Mouse (Mus musculus): ENCODE data around the gene Upp1. TPM values are rescaled to one million over a fixed set of nuclear protein-coding genes. Genes with fewer than 3 reads are reported as not detected.
"Not testable (repeated sequence)": the region's sequence is repeated elsewhere in the genome, so short reads cannot be mapped to it uniquely, and the experiment has no call there.

Gene Upp1
- polyA plus RNA-seq, 1 experiment, result 2.6 TPM

DNA sequence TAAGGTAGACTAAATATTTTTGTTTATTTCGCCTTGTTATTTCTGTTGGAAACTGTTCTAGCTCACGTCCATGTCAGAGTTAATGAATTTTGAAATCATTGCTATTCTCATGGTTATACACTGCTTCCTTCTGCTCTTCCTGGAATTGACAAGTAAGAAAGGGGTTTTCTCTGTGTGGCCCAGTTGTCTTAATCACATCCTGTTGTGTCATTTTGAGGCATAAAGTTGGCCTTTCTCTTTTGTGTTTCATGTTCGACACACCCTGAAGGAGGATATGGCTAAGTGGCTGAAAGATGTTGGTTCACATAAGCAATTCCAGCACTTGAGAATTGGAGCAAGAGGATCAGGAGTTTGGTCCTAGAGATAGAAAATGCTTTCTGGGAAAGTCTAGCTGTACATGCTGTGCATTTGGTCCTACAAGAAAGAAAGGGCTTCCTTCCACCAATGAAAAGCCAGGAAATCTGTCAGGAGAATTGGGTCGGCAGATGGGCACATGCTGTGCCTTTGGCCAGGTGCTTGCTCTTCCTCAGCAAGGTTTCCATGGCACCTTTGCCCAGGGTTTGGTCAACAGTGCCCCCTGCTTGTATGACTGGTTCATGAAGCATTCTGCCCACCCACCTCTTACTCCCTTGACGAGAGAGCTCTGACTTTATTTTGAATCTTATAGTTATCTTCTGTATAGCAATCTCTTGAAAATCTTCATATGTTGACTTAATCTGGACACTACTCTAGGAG, 8.6 kb downstream of the Upp1 start:
- DNase-seq (ENCODE audit: low read depth), result no peak

DNA sequence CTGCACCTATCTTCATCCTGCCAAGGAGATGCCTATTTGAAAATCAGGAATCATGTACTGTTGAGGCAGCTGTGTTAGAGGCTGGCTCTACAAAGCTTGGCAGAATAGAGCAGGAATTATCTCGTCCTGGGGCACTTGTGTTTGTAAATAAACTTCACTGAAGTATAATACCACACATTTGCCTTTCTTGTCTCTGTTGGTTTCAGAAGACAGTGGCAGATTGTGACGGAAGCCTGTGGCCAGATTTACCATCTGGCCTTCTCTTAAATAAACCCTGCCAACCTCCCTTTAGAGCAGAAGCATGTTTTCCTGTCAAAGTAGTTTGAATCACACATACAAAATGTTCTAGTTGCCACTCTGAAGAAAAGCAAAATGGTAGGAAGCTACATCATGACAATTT, 10.2 kb downstream of the Upp1 start:
- TF ChIP-seq CTCF (IDR thresholded peaks at IDR 0.05; ENCODE audit: borderline replicate concordance, extremely low read depth, insufficient read depth, insufficient read length) (no peak), POLR2A (IDR thresholded peaks at IDR 0.05; ENCODE audit: borderline replicate concordance, extremely low read depth, insufficient read depth, insufficient read length, poor library complexity, severe bottlenecking) (no peak)
- DNase-seq (ENCODE audit: low read depth), result peak; percentile 71

More for the DNA sequence above, 8.6 kb downstream of the Upp1 start:
- TF ChIP-seq CTCF (IDR thresholded peaks at IDR 0.05; ENCODE audit: borderline replicate concordance, extremely low read depth, insufficient read depth, insufficient read length) (no peak; the same call in 1 of the 2 replicates), POLR2A (IDR thresholded peaks at IDR 0.05; ENCODE audit: borderline replicate concordance, extremely low read depth, insufficient read depth, insufficient read length, poor library complexity, severe bottlenecking) (no peak)

DNA sequence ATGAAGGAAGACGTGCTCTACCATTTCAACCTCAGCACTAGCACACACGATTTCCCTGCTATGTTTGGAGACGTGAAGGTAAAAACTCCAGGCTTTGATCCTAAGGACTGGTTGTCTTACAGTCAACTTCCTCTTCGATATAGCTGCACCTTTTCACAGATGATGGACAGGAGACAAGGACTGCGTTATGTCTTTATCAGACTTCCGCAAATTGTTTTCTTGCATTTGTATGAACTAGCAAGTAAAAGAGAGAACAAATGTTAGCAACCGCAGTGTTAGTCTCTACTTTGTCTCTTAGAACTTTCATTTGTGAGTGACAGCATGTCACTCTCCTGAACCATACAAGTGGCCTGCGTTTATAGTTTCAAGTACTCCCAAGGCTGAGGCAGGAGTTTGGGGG, 11.6 kb downstream of the Upp1 start:
- TF ChIP-seq POLR2A (IDR thresholded peaks at IDR 0.05; ENCODE audit: borderline replicate concordance, extremely low read depth, insufficient read depth, insufficient read length, poor library complexity, severe bottlenecking) (no peak), CTCF (IDR thresholded peaks at IDR 0.05; ENCODE audit: borderline replicate concordance, extremely low read depth, insufficient read depth, insufficient read length) (no peak)
- no peak for DNase-seq (ENCODE audit: low read depth)

DNA sequence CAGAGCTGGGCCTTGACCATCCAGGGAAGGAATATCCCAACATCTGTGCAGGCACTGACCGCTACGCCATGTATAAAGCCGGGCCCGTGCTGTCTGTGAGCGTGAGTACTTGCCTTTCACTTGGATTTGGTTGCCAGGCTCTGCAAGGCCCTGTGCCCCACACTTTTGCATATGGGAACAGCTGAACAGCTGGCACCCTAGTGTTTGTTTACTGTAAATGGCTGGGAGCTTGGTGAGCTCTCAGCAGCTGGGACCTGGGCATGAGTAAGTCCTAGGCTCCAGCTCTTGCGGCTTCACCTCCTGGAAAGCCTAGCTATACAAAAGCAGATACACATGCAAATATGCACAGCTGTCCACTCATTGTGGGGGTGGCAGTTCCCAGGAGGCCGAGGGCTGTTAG, 13.8 kb downstream of the Upp1 start:
- TF ChIP-seq POLR2A (IDR thresholded peaks at IDR 0.05; ENCODE audit: borderline replicate concordance, extremely low read depth, insufficient read depth, insufficient read length, poor library complexity, severe bottlenecking) (no peak), CTCF (IDR thresholded peaks at IDR 0.05; ENCODE audit: borderline replicate concordance, extremely low read depth, insufficient read depth, insufficient read length) (no peak)
- peak; percentile 25 for DNase-seq (ENCODE audit: low read depth)

DNA sequence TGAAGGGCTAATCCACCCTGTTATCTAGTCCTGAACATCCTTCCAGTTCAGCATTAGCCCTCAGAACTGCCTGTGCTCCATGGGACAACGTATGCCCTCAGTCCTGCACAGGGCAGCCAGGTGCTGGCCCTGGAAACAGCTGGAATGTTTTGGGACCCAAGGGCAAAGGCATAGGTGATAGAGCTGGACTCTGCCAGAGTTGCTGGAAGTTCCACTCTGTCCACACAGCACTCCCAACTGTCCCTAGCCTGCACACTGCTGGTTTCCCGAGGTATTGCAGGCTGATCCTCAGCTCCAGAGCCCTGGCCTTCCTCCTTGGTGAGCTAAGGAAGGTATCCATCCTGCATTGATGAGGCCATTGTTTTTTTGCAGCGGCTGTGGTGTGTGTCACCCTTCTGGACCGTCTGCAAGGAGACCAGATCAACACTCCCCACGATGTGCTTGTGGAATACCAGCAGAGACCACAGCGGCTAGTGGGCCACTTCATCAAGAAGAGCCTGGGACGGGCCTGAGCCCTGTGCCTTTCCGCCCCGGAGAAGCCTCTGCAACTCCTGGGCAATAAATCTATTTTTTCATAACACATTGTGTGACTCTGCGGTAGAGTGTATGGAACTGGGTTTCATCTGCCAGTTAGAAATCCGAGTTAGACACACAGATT, 17.8 kb downstream of the Upp1 start:
- DNase-seq (ENCODE audit: low read depth), result no peak

DNA sequence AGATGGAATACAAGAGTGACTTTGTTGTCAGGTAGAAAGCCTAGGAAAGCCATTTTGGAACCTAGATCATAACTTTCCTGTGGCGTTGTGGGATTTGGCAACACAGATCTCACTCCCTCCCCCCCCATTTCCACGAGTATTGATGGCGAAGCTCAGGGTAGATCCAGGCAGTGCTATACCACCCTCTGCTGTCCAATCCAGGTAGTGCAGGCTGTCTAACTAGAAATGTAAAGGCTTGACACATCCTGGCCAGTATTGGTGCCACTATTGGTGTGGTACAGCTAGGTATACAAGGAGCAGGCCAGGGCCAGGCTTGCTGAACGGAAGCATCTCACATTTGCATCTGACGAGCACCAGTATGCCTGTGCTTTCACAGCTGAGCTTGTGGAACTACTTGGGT, 18.6 kb downstream of the Upp1 start:
- DNase-seq (ENCODE audit: low read depth), result peak; percentile 81
- TF ChIP-seq CTCF (IDR thresholded peaks at IDR 0.05; ENCODE audit: borderline replicate concordance, extremely low read depth, insufficient read depth, insufficient read length), result peak; percentile 92
- TF ChIP-seq POLR2A (IDR thresholded peaks at IDR 0.05; ENCODE audit: borderline replicate concordance, extremely low read depth, insufficient read depth, insufficient read length, poor library complexity, severe bottlenecking), result no peak

More for the DNA sequence above, 17.8 kb downstream of the Upp1 start:
- no peak for TF ChIP-seq POLR2A (IDR thresholded peaks at IDR 0.05; ENCODE audit: borderline replicate concordance, extremely low read depth, insufficient read depth, insufficient read length, poor library complexity, severe bottlenecking)
- TF ChIP-seq CTCF (IDR thresholded peaks at IDR 0.05; ENCODE audit: borderline replicate concordance, extremely low read depth, insufficient read depth, insufficient read length), result peak; percentile 47

DNA sequence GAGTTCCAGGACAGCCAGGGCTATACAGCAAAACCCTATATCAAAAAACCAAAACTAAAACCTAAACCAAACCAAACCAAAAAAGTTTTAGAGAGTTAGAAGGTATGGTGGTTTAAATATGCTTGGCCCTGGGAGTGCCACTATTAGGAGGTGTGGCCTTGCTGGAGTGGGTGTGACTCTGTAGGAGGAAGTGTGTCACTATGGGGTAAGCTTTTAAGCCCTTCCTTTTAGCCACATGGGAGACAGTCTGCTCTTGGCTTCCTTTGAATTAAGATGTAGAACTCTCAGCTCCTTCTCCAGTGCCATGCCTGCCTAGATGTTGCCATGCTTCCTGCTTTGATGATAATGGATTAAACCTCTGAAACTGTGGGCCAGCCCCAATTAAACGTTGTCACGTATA, 27.2 kb downstream of the Upp1 start:
- TF ChIP-seq CTCF (IDR thresholded peaks at IDR 0.05; ENCODE audit: borderline replicate concordance, extremely low read depth, insufficient read depth, insufficient read length), result no peak
- TF ChIP-seq POLR2A (IDR thresholded peaks at IDR 0.05; ENCODE audit: borderline replicate concordance, extremely low read depth, insufficient read depth, insufficient read length, poor library complexity, severe bottlenecking), result no peak

DNA sequence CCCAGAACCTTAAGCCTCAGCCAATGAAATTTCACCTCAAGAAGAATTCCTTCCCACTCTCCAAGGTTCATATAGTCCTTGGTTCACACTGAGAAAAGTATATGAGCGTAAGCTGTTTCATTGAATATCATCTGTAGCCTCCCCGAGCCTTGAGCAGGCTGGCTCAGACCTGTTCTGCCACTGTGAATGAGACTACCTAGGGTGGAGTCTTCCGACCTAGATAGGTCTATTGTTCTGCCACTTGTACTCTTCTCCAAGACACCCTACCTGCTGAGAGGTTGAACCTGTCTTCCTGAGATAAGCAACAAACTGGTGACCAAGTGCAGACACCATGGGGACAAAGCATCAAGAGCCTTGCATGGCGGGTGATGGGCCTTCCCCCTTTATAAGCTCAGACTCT, 28.2 kb downstream of the Upp1 start:
- DNase-seq (ENCODE audit: low read depth), result no peak
- TF ChIP-seq CTCF (IDR thresholded peaks at IDR 0.05; ENCODE audit: borderline replicate concordance, extremely low read depth, insufficient read depth, insufficient read length) (no peak), POLR2A (IDR thresholded peaks at IDR 0.05; ENCODE audit: borderline replicate concordance, extremely low read depth, insufficient read depth, insufficient read length, poor library complexity, severe bottlenecking) (no peak)

More for the DNA sequence above, 27.2 kb downstream of the Upp1 start:
- no peak for DNase-seq (ENCODE audit: low read depth)

DNA sequence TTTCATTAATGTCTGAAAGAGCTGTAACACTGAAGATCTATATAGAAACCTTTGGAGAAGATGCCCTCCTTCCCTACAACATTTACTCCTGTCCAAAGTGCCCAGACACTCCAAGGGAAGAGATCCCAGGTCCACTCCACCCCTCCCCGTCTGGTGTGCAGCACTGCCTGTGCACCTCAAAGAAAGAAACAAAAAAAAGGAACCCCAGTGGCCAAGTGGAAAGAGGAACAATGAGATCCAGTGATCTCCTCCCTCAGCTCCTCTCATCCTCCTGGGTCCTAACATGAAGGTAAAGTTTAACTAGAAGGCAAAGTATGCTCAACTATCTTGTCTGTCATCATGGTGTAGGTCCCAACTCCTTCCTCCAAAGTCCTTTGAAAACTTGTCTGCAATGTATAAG, 28.8 kb downstream of the Upp1 start:
- no peak for TF ChIP-seq CTCF (IDR thresholded peaks at IDR 0.05; ENCODE audit: borderline replicate concordance, extremely low read depth, insufficient read depth, insufficient read length)
- TF ChIP-seq POLR2A (IDR thresholded peaks at IDR 0.05; ENCODE audit: borderline replicate concordance, extremely low read depth, insufficient read depth, insufficient read length, poor library complexity, severe bottlenecking), result no peak
- no peak for DNase-seq (ENCODE audit: low read depth)

DNA sequence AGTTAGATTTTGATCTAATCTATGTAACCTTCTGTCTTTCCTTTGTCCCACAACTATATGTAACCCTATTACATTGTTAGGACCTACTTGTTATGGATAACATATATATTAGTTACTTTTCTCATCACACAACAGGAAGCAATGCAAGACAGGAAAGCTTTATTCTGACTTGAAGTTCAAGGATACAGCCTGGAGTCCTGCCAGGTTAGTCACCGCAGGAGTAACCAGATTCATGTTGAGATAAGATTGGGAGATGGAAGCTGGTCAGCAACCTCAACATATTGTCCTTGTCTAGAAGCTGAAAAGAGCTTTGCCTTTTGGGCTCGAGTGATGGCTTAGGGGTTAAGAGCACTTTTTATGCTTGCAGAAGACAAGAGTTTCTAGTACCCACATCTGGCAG, 30.3 kb downstream of the Upp1 start:
- TF ChIP-seq CTCF (IDR thresholded peaks at IDR 0.05; ENCODE audit: borderline replicate concordance, extremely low read depth, insufficient read depth, insufficient read length), result no peak
- DNase-seq (ENCODE audit: low read depth), result no peak

DNA sequence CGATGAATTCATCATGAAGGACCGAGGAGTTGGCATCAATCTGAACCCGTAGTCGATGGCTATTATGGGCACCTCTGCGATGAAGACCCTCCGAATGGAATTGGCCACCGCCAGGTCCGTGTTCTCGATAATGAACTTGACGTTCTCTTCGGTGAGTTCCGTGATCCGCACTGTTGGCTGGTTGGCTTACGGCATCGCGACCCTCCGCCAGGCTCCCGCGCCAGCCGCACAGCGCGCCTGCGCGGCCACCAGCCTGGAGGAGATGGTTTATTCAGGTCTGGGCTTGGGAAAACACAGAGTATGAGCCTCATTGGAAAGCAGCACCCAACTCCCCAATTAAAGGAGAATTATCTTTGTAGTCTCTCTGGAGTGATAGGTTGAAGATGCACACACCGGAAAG, 32.5 kb downstream of the Upp1 start:
- DNase-seq (ENCODE audit: low read depth), result not testable (repeated sequence)

DNA sequence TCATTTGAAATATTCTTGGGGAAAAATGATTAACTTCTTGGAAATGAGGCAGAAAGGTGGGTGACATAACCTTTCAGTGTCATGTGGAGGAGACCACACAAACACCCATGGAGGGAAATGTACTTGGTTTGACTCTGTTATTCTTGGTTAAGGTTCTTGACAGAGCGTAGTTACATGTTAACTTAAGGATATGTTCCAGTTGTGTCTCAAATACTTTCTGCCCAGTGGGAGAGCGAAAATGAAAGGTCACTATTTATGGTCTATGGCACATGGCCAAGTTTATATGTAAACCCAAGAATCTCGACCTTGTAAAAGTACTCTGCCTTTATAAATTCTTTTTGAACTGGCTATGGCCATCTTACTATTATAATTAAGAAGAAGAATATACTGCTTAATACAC, 42.0 kb downstream of the Upp1 start:
- no peak for DNase-seq (ENCODE audit: low read depth)
- TF ChIP-seq POLR2A (IDR thresholded peaks at IDR 0.05; ENCODE audit: borderline replicate concordance, extremely low read depth, insufficient read depth, insufficient read length, poor library complexity, severe bottlenecking), result no peak
- TF ChIP-seq CTCF (IDR thresholded peaks at IDR 0.05; ENCODE audit: borderline replicate concordance, extremely low read depth, insufficient read depth, insufficient read length), result no peak
